Mouse (Mus musculus): ENCODE measurements around the gene Zfyve21. TPM values are rescaled to one million over a fixed set of nuclear protein-coding genes. Genes with fewer than 3 reads are reported as not detected.

The Zfyve21 gene
- polyA plus RNA-seq, 1 experiment from 2014 or later: 76.8 TPM

- H3K27me3 ChIP-seq (ENCODE audit: control insufficient read depth, insufficient read depth, low read depth, low read length): no peaks in the 10 kb centered on the region
- H3K9ac ChIP-seq (ENCODE audit: low read depth, low read length): no peak overlapping the region
- peak; percentile 50; the same call in 1 of the 2 replicates for ATAC-seq (ENCODE audit: low read depth)
- H3K4me1 ChIP-seq (ENCODE audit: control insufficient read depth, low read depth, low read length): no peaks in the 10 kb centered on the region
- H3K4me2 ChIP-seq (ENCODE audit: low read depth, low read length): no peak overlapping the region
- H3K36me3 ChIP-seq (ENCODE audit: control insufficient read depth, insufficient read depth): peaks cover 42% of the 10 kb centered on the region
- 0 out of 2 replicates have a peak, but pooled peaks cover 3% of the 10 kb centered on the region for H3K9me3 ChIP-seq (replicated peaks; ENCODE audit: control insufficient read depth, low read length)
- H3K27ac ChIP-seq (ENCODE audit: low read length): no peak overlapping the region
- H3K4me3 ChIP-seq (ENCODE audit: low read depth, low read length): no peak overlapping the region
- WGBS (ENCODE audit: insufficient replicate concordance): 74% methylated on average over 13 of the region's 13 CpGs
Measured at GRCm38 (mm10) chr12:111777919-111778318, 36.1 kb upstream of the Zfyve21 start.

- Histone ChIP-seq H3K27me3 (ENCODE audit: control insufficient read depth, insufficient read depth, low read depth, low read length) (no peaks in the 10 kb centered on the region), H3K4me1 (ENCODE audit: control insufficient read depth, low read depth, low read length) (no peaks in the 10 kb centered on the region), H3K4me3 (ENCODE audit: low read depth, low read length) (no peak overlapping the region), H3K36me3 (ENCODE audit: control insufficient read depth, insufficient read depth) (peaks cover 35% of the 10 kb centered on the region), H3K9me3 (replicated peaks; ENCODE audit: control insufficient read depth, low read length) (0 out of 2 replicates have a peak, but pooled peaks cover 3% of the 10 kb centered on the region), H3K4me2 (ENCODE audit: low read depth, low read length) (no peak overlapping the region), H3K9ac (ENCODE audit: low read depth, low read length) (no peak overlapping the region), H3K27ac (ENCODE audit: low read length) (no peak overlapping the region)
- 96% methylated on average over 1 of the region's 1 CpGs for WGBS (ENCODE audit: insufficient replicate concordance)
- no peak for ATAC-seq (ENCODE audit: low read depth)
Measured at GRCm38 (mm10) chr12:111779544-111779943, 34.4 kb upstream of the Zfyve21 start.

GRCm38 (mm10) chr12:111785174-111785573 lies 28.8 kb upstream of the Zfyve21 start:
- no peaks in the 10 kb centered on the region for H3K27me3 ChIP-seq (ENCODE audit: control insufficient read depth, insufficient read depth, low read depth, low read length)
- WGBS (ENCODE audit: insufficient replicate concordance): 60% methylated on average over 15 of the region's 15 CpGs
- H3K36me3 ChIP-seq (ENCODE audit: control insufficient read depth, insufficient read depth): peaks cover 27% of the 10 kb centered on the region
- no peak overlapping the region for H3K4me3 ChIP-seq (ENCODE audit: low read depth, low read length)
- no peak overlapping the region for H3K27ac ChIP-seq (ENCODE audit: low read length)
- no peak overlapping the region for H3K9ac ChIP-seq (ENCODE audit: low read depth, low read length)
- H3K4me1 ChIP-seq (ENCODE audit: control insufficient read depth, low read depth, low read length): peaks cover 12% of the 10 kb centered on the region
- no peak for ATAC-seq (ENCODE audit: low read depth)
- H3K9me3 ChIP-seq (replicated peaks; ENCODE audit: control insufficient read depth, low read length): no peaks in the 10 kb centered on the region
- no peak overlapping the region for H3K4me2 ChIP-seq (ENCODE audit: low read depth, low read length)

GRCm38 (mm10) chr12:111787015-111787414 lies 27.0 kb upstream of the Zfyve21 start:
- peak; percentile 36 for ATAC-seq (ENCODE audit: low read depth)
- no peak overlapping the region for H3K4me2 ChIP-seq (ENCODE audit: low read depth, low read length)
- no peak overlapping the region for H3K27ac ChIP-seq (ENCODE audit: low read length)
- H3K4me3 ChIP-seq (ENCODE audit: low read depth, low read length): no peak overlapping the region
- H3K36me3 ChIP-seq (ENCODE audit: control insufficient read depth, insufficient read depth): peaks cover 24% of the 10 kb centered on the region
- H3K27me3 ChIP-seq (ENCODE audit: control insufficient read depth, insufficient read depth, low read depth, low read length): no peaks in the 10 kb centered on the region
- 48% methylated on average over 6 of the region's 6 CpGs for WGBS (ENCODE audit: insufficient replicate concordance)
- peaks cover 12% of the 10 kb centered on the region for H3K4me1 ChIP-seq (ENCODE audit: control insufficient read depth, low read depth, low read length)
- no peaks in the 10 kb centered on the region for H3K9me3 ChIP-seq (replicated peaks; ENCODE audit: control insufficient read depth, low read length)
- no peak overlapping the region for H3K9ac ChIP-seq (ENCODE audit: low read depth, low read length)

GRCm38 (mm10) chr12:111790090-111790489 lies 23.9 kb upstream of the Zfyve21 start:
- H3K9me3 ChIP-seq (replicated peaks; ENCODE audit: control insufficient read depth, low read length): no peaks in the 10 kb centered on the region
- no peaks in the 10 kb centered on the region for H3K27me3 ChIP-seq (ENCODE audit: control insufficient read depth, insufficient read depth, low read depth, low read length)
- peak overlapping the region; percentile 64 for H3K27ac ChIP-seq (ENCODE audit: low read length)
- WGBS (ENCODE audit: insufficient replicate concordance): 70% methylated on average over 5 of the region's 5 CpGs
- no peak overlapping the region for H3K9ac ChIP-seq (ENCODE audit: low read depth, low read length)
- ATAC-seq (ENCODE audit: low read depth): peak; percentile 75
- H3K4me1 ChIP-seq (ENCODE audit: control insufficient read depth, low read depth, low read length): peaks cover 17% of the 10 kb centered on the region
- H3K36me3 ChIP-seq (ENCODE audit: control insufficient read depth, insufficient read depth): peaks cover 30% of the 10 kb centered on the region
- no peak overlapping the region for H3K4me2 ChIP-seq (ENCODE audit: low read depth, low read length)
- H3K4me3 ChIP-seq (ENCODE audit: low read depth, low read length): no peak overlapping the region

GRCm38 (mm10) chr12:111790631-111791030 lies 23.3 kb upstream of the Zfyve21 start:
- Histone ChIP-seq H3K4me2 (ENCODE audit: low read depth, low read length) (no peak overlapping the region), H3K27ac (ENCODE audit: low read length) (peak overlapping the region; percentile 64), H3K4me3 (ENCODE audit: low read depth, low read length) (no peak overlapping the region), H3K36me3 (ENCODE audit: control insufficient read depth, insufficient read depth) (peaks cover 30% of the 10 kb centered on the region), H3K4me1 (ENCODE audit: control insufficient read depth, low read depth, low read length) (peaks cover 16% of the 10 kb centered on the region), H3K27me3 (ENCODE audit: control insufficient read depth, insufficient read depth, low read depth, low read length) (no peaks in the 10 kb centered on the region), H3K9ac (ENCODE audit: low read depth, low read length) (no peak overlapping the region), H3K9me3 (replicated peaks; ENCODE audit: control insufficient read depth, low read length) (no peaks in the 10 kb centered on the region)
- 70% methylated on average over 7 of the region's 7 CpGs for WGBS (ENCODE audit: insufficient replicate concordance)
- ATAC-seq (ENCODE audit: low read depth): peak; percentile 62

GRCm38 (mm10) chr12:111791474-111792104 lies 22.4 kb upstream of the Zfyve21 start:
- H3K27ac ChIP-seq (ENCODE audit: low read length): no peak overlapping the region

GRCm38 (mm10) chr12:111794102-111794501 lies 19.9 kb upstream of the Zfyve21 start:
- Histone ChIP-seq H3K27me3 (ENCODE audit: control insufficient read depth, insufficient read depth, low read depth, low read length) (no peaks in the 10 kb centered on the region), H3K4me2 (ENCODE audit: low read depth, low read length) (no peak overlapping the region), H3K9me3 (replicated peaks; ENCODE audit: control insufficient read depth, low read length) (no peaks in the 10 kb centered on the region), H3K9ac (ENCODE audit: low read depth, low read length) (no peak overlapping the region), H3K4me3 (ENCODE audit: low read depth, low read length) (no peak overlapping the region), H3K4me1 (ENCODE audit: control insufficient read depth, low read depth, low read length) (peaks cover 7% of the 10 kb centered on the region), H3K27ac (ENCODE audit: low read length) (no peak overlapping the region), H3K36me3 (ENCODE audit: control insufficient read depth, insufficient read depth) (peaks cover 9% of the 10 kb centered on the region)
- peak; percentile 22 for ATAC-seq (ENCODE audit: low read depth)
- WGBS (ENCODE audit: insufficient replicate concordance): 44% methylated on average over 22 of the region's 22 CpGs

More at GRCm38 (mm10) chr12:111791474-111792104, 22.4 kb upstream of the Zfyve21 start:
- Histone ChIP-seq H3K4me2 (ENCODE audit: low read depth, low read length) (no peak overlapping the region), H3K4me3 (ENCODE audit: low read depth, low read length) (no peak overlapping the region), H3K9me3 (replicated peaks; ENCODE audit: control insufficient read depth, low read length) (no peaks in the 10 kb centered on the region), H3K27me3 (ENCODE audit: control insufficient read depth, insufficient read depth, low read depth, low read length) (no peaks in the 10 kb centered on the region), H3K4me1 (ENCODE audit: control insufficient read depth, low read depth, low read length) (peaks cover 16% of the 10 kb centered on the region), H3K36me3 (ENCODE audit: control insufficient read depth, insufficient read depth) (peaks cover 24% of the 10 kb centered on the region), H3K9ac (ENCODE audit: low read depth, low read length) (no peak overlapping the region)
- no peak for ATAC-seq (ENCODE audit: low read depth)
- 83% methylated on average over 13 of the region's 13 CpGs for WGBS (ENCODE audit: insufficient replicate concordance)

- H3K9ac ChIP-seq (ENCODE audit: low read depth, low read length): no peak overlapping the region
- 86% methylated on average over 18 of the region's 18 CpGs for WGBS (ENCODE audit: insufficient replicate concordance)
- no peaks in the 10 kb centered on the region for H3K27me3 ChIP-seq (ENCODE audit: control insufficient read depth, insufficient read depth, low read depth, low read length)
- H3K36me3 ChIP-seq (ENCODE audit: control insufficient read depth, insufficient read depth): peaks cover 9% of the 10 kb centered on the region
- H3K4me2 ChIP-seq (ENCODE audit: low read depth, low read length): no peak overlapping the region
- H3K27ac ChIP-seq (ENCODE audit: low read length): no peak overlapping the region
- no peak for ATAC-seq (ENCODE audit: low read depth)
- H3K4me3 ChIP-seq (ENCODE audit: low read depth, low read length): no peak overlapping the region
- H3K9me3 ChIP-seq (replicated peaks; ENCODE audit: control insufficient read depth, low read length): no peaks in the 10 kb centered on the region
- peaks cover 7% of the 10 kb centered on the region for H3K4me1 ChIP-seq (ENCODE audit: control insufficient read depth, low read depth, low read length)
Measured at GRCm38 (mm10) chr12:111794526-111795179, 19.3 kb upstream of the Zfyve21 start.

All from liver, embryonic 16.5 days (tissue).